Mouse (Mus musculus) kidney, postnatal 14 days (tissue): ENCODE results near the gene Stpg2.
"Not testable (repeated sequence)": the region's sequence is repeated elsewhere in the genome, so short reads cannot be mapped to it uniquely, and the experiment has no call there.

Experiments
- DNase-seq: peaks from one replicate; pipeline ENCODE4 v3.0.0; 2022; ENCODE audit warnings: mixed read lengths

Stpg2 gene

DNA sequence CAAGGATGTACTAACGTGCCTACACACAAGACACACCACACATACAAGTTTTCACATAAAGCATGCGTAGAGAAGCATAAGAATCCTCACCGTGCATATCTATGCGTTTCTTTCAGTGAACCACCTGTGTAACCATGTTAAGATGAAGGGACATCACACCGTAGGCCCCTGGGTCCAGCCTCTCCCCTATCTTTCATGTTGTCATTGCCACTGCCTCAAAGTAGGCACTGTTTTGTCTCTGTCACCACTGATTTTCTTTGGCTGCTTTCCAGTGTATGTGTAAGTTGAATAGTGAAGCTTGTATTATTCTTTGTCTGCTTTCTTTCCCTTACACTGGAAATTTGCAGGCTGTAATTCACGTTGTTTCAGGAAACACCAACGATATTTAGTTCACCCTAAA lies 236.7 kb downstream of the Stpg2 start:
- DNase-seq, result no peak

DNA sequence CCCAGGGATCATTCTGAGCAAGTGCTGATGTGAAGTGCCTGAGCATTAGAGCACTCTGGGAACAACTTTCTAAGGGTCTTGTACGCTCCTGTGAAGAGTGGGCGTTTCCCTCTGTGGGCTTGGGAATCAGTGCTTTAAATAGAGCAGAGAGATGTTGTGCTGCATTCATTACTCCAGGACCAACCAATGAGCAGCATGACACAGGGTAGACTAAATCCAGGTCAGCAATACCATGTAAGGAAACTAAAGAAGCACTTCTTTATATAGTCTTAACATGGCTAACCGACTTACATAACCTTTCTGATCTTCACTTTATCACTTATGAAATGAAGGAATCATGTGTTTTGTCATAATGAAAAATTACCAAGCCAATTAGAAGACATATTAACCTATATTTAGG lies 290.4 kb downstream of the Stpg2 start:
- DNase-seq, result no peak

- DNase-seq, result no peak
Observed at GRCm38 (mm10) chr3:139502216-139502615, 296.7 kb downstream of the Stpg2 start.

- no peak for DNase-seq
Observed at GRCm38 (mm10) chr3:139509275-139509985, 303.9 kb downstream of the Stpg2 start.

GRCm38 (mm10) chr3:139578496-139578895 lies 373.0 kb downstream of the Stpg2 start:
- no peak for DNase-seq

GRCm38 (mm10) chr3:139581298-139581697 lies 375.8 kb downstream of the Stpg2 start:
- DNase-seq, result no peak

DNA sequence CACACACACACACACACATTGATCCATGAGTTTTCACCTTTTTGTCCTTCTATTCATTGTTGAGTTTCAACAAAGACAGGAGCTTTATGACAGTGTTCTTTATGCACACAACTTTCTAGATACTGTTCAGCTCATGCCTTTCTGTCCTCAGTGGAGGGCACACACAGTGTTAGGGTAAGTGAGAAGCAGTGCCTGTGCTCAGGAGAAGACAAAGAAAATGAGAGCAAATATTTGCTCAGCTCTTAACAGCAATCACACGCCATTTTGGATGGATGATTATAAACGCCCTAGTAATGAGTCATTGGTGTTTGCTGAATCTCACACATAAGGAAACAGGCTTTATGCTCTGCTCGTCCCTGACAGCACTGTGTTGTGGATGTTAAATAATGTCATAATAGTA lies 394.0 kb downstream of the Stpg2 start:
- no peak for DNase-seq

GRCm38 (mm10) chr3:139608267-139608666 lies 402.8 kb downstream of the Stpg2 start:
- DNase-seq, result not testable (repeated sequence)

GRCm38 (mm10) chr3:139614641-139615040 lies 409.1 kb downstream of the Stpg2 start:
- no peak for DNase-seq

DNA sequence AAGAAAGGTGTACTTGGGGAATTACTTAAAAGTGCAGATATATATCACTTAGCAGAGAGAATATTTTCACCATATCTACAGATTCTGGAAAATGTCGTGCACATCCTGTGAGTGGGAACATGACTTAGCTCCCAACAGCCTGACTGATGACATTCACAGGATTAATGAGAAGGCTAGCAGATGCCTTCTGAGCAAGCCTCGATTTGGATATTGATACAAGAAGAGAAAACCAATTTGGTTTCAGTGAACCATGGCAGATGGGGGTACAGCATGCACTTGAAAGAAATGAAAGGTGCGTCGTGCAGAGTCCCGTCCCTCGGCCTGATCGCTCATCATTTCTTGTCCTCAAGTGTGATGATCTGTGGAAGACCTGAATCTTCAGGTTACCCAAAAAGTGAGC lies 410.3 kb downstream of the Stpg2 start:
- no peak for DNase-seq

GRCm38 (mm10) chr3:139637887-139638286 lies 432.4 kb downstream of the Stpg2 start:
- DNase-seq, result no peak

GRCm38 (mm10) chr3:139651505-139651904 lies 446.0 kb downstream of the Stpg2 start:
- DNase-seq, result no peak

DNA sequence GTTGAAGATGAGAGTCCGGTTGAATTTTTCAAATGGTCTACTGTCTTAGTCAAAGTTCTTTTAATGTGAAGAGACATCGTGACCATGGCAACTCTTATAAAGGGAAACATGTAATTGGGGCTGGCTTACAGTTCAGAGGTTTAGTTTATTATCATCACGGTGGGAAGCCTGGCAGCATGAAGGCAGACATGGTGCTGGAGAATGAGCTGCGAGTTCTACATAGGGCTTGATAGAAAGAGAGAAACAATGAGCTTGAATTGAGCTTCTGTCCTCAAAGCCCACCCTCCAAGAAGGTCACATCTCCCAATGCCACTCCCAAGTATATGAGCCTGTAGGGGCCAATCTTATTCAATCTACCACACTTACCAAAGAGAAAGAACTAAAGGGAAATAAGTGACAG lies 453.9 kb downstream of the Stpg2 start:
- DNase-seq, result no peak

DNA sequence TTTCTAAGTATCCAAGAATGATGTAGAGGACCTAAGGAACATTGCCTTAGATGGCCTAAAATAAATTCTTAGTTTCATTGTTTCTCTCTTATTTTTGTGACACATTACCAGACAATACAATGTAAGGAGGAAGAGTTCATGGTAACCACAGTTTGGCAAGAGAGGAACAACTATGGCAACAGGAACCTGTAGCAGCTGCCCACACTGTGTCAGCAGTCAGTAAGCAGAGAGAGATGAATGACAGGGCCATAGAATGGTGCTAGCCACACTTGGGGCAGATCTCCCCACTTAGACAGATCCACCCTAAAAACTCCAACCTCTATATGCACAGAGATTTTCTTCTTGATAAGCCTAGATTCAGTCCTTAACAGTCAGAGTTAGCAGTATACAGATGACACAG lies 456.7 kb downstream of the Stpg2 start:
- no peak for DNase-seq

- DNase-seq, result no peak
Observed at GRCm38 (mm10) chr3:139663712-139664245, 458.3 kb downstream of the Stpg2 start.

DNA sequence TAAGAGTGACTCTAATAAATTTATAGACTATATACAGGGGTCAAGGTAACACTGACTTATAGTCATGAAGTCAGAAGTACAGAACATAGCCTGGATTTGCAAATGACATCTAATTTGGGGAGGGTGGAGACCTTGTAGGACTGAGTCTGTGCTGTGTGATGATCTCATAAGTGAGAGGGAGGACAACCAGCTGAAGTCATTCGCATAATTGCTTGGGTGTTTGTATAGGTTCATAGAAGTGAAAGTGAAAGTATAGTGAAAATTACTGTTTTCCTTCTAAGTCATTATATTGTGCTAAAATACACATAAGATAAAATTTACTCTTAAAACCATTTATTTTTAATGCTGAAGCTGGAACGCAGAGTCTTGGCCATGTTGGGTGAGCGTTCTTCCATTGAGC lies 459.6 kb downstream of the Stpg2 start:
- no peak for DNase-seq

DNA sequence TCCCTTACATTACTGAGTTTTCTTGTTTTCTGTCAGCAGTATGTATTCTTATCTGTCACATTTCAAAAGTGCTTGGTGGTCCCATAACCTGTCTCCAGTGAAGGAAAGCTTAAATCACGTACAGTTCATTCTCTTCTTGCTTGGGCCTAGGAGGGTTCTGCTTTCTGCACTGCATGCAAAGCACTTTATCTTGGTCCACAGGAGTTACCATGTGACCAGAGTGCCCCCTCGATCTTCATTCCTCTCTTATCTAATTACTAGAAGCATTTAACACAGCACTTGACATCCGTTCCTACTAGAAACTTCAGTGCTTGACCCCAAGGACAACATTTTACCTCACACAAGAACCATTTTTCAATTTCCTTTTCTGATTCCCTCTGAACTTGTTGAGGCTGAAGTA lies 470.7 kb downstream of the Stpg2 start:
- DNase-seq, result no peak

DNA sequence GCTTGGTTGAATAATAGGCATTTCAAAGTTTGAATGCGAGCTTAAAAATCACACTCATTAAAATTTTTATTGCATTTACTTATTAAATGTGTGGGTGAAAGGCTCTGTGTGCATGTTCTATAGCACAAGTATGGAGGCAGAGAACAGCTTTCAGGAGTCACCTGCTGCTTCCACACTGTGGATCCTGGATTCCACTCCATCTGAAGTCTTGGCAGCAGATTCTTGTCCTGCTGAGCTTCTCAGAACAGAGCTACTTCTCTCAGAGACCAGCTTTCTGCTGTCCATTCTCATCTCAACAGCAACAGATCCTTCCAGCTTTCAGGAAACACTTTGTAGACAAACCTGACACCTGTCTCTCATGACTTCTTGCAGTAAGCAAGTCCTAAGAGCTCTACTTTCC lies 471.2 kb downstream of the Stpg2 start:
- DNase-seq, result no peak

GRCm38 (mm10) chr3:139704238-139704637 lies 498.7 kb downstream of the Stpg2 start:
- not testable (repeated sequence) for DNase-seq

GRCm38 (mm10) chr3:139707396-139707795 lies 501.9 kb downstream of the Stpg2 start:
- not testable (repeated sequence) for DNase-seq

GRCm38 (mm10) chr3:139709794-139710193 lies 504.3 kb downstream of the Stpg2 start:
- no peak for DNase-seq

- no peak for DNase-seq
Observed at GRCm38 (mm10) chr3:139728751-139729150, 523.3 kb downstream of the Stpg2 start.

DNA sequence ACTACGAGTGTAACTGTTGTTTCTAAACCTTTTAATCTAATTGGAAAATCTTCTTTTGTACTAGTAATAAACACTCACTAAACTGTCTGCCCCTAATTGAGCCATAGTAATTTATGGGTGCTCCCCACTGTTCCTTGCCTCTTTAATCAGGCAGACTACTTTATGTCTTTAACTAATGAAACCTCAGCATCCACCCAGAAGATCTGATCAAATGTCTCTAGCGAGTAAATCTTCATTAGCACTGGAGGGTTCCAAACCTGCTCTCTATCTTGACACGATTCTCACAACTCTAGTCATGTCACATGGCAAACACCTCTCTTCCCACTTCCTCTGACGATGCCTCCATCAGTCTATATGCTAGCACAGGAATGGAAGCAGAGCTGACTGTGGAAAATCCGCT lies 523.8 kb downstream of the Stpg2 start:
- no peak for DNase-seq

DNA sequence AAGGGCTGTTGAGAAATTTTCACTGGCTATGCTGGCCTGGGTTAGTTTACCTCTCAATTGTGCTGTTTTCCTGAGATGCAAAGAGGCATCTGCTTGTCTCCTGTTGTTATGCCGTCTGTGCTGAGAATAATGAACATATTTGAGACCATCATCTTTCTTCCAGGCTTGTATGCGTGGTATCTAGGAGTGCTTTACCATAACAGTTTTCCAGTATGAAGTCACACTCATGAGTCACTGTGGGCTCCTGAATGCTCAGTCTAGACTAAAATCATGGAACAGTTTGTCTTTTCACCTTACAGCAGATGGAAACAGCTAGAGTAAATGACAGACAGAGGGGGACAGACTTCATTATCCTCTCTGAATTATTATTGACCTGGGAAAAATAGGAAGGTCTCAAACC lies 527.7 kb downstream of the Stpg2 start:
- no peak for DNase-seq

GRCm38 (mm10) chr3:139739388-139739787 lies 533.9 kb downstream of the Stpg2 start:
- DNase-seq, result no peak
